27 mouse cellular contexts compared by ENCODE assay signal in genomic region chr1:34033052-34033451, GRCm38 (mm10).
DNase-seq lines count a peak whose midpoint lies in the region; ATAC-seq and TF ChIP-seq lines count a peak whose summit lies in the region.
"Had no signal": no experiment of that assay in that cellular context is flagged by ENCODE, and none has a peak within 500 bp of the region (broad histone marks: within the 10 kb centered on the region; RNA-seq: fewer than 3 reads in every experiment).

No protein-coding gene starts in this region.

- TF ChIP-seq CTCF in heart, adult 2 months (IDR thresholded peaks at IDR 0.05): no peak
- TF ChIP-seq CTCF in Patski (IDR thresholded peaks at IDR 0.05): no peak

- H3K9ac ChIP-seq in heart, adult 2 months (ENCODE audit: low read depth, low read length): no peak overlapping the region
- H3K9ac ChIP-seq in kidney, embryonic 15.5 days: no peak overlapping the region
- H3K9ac ChIP-seq: embryonic facial prominence, embryonic 13.5 days; forebrain, embryonic 12.5 days; forebrain, embryonic 15.5 days; heart, embryonic 13.5 days; hindbrain, embryonic 12.5 days; hindbrain, embryonic 15.5 days; intestine, embryonic 15.5 days had no signal

- DNase-seq in heart, adult 11 months: peak; percentile 71
- DNase-seq in heart, adult 2 months: no peak
- DNase-seq in kidney, postnatal 36 days: no peak
- DNase-seq in Patski (ENCODE audit: low read depth, low spot score): no peak
- peak; percentile 22 for DNase-seq in mesoderm, embryonic 11.5 days (ENCODE audit: low read depth, low spot score)
- DNase-seq: adrenal gland, adult 8-10 months; adrenal gland, postnatal 25 days; cerebellum, adult 18-20 months; cerebellum, adult 9-10 months; cerebellum, postnatal 14 days; gastrocnemius, postnatal 14 days; heart, adult 18-20 months; heart, postnatal 14 days; heart, postnatal 4 days had no signal

- no peak for TF ChIP-seq EP300 in heart, adult 2 months (IDR thresholded peaks at IDR 0.05; ENCODE audit: insufficient read depth, low read depth, low read length)

- H3K4me2 ChIP-seq in kidney, embryonic 15.5 days: no peak overlapping the region
- H3K4me2 ChIP-seq: embryonic facial prominence, embryonic 13.5 days; forebrain, embryonic 12.5 days; forebrain, embryonic 15.5 days; heart, embryonic 13.5 days; hindbrain, embryonic 12.5 days; hindbrain, embryonic 15.5 days; intestine, embryonic 15.5 days had no signal

- 75% methylated on average over 5 of the region's 5 CpGs for WGBS in heart, adult 2 months
- 19% methylated on average over 5 of the region's 5 CpGs for WGBS in kidney, embryonic 15.5 days

- H3K27ac ChIP-seq in heart, adult 2 months: no peak overlapping the region
- 0 out of 2 replicates have a peak overlapping the region, but pooled peaks have one; percentile 29 for H3K27ac ChIP-seq in kidney, embryonic 15.5 days
- H3K27ac ChIP-seq: embryonic facial prominence, embryonic 10.5 days; embryonic facial prominence, embryonic 13.5 days; forebrain, embryonic 12.5 days; forebrain, embryonic 15.5 days; heart, embryonic 10.5 days; heart, embryonic 13.5 days; hindbrain, embryonic 12.5 days; hindbrain, embryonic 15.5 days; intestine, embryonic 15.5 days had no signal

- H3K36me3 ChIP-seq in heart, adult 2 months (ENCODE audit: control insufficient read depth, insufficient read depth, low read length): peaks cover 20% of the 10 kb centered on the region
- H3K36me3 ChIP-seq in kidney, embryonic 15.5 days: no peaks in the 10 kb centered on the region
- H3K36me3 ChIP-seq: embryonic facial prominence, embryonic 10.5 days; embryonic facial prominence, embryonic 13.5 days; forebrain, embryonic 12.5 days; forebrain, embryonic 15.5 days; heart, embryonic 10.5 days; heart, embryonic 13.5 days; hindbrain, embryonic 12.5 days; hindbrain, embryonic 15.5 days; intestine, embryonic 15.5 days had no signal

- CTCF ChIA-PET in Patski (lab: Charles Lee): interaction anchor here (0.9 kb wide), 1 partner anchor 77 kb away, joined by 3 read pairs; no protein-coding TSS in a partner anchor

- H3K4me3 ChIP-seq in heart, adult 2 months: no peak overlapping the region
- no peak overlapping the region for H3K4me3 ChIP-seq in kidney, embryonic 15.5 days (replicated peaks)
- H3K4me3 ChIP-seq: embryonic facial prominence, embryonic 10.5 days; embryonic facial prominence, embryonic 13.5 days; erythroblast, embryonic 14.5 days; forebrain, embryonic 12.5 days; forebrain, embryonic 15.5 days; heart, embryonic 10.5 days; heart, embryonic 13.5 days; hindbrain, embryonic 12.5 days; hindbrain, embryonic 15.5 days; intestine, embryonic 15.5 days had no signal

- TF ChIP-seq POLR2A in heart, adult 2 months (IDR thresholded peaks at IDR 0.05; ENCODE audit: insufficient read depth, low read depth, low read length): no peak

- POLR2A ChIA-PET in Patski (lab: Charles Lee): no interaction called here

- peaks cover 28% of the 10 kb centered on the region for H3K4me1 ChIP-seq in heart, adult 2 months (ENCODE audit: control insufficient read depth, insufficient read depth, low read length)
- H3K4me1 ChIP-seq in kidney, embryonic 15.5 days: peaks cover 48% of the 10 kb centered on the region
- H3K4me1 ChIP-seq: forebrain, embryonic 15.5 days; intestine, embryonic 15.5 days had no signal

- intact Hi-C loops in heart, adult 2 months (cut with DNase I): no loop called here

- ATAC-seq in kidney, embryonic 15.5 days (replicated peaks; ENCODE audit: low FRiP score): peak; percentile 93
- peak; percentile 40 for ATAC-seq in Patski
- ATAC-seq: activated CD4-positive, CD25-positive, alpha-beta regulatory T cell, adult 4 months; CD4-positive, CD25-positive, alpha-beta regulatory T cell, adult 4 months; forebrain, embryonic 15.5 days; intestine, embryonic 15.5 days had no signal

- H3K79me2 ChIP-seq in heart, adult 2 months (replicated peaks; ENCODE audit: control insufficient read depth, insufficient read depth, low read length): peaks cover 10% of the 10 kb centered on the region

- no peaks in the 10 kb centered on the region for H3K27me3 ChIP-seq in heart, adult 2 months (ENCODE audit: control insufficient read depth, insufficient read depth, low read length)
- H3K27me3 ChIP-seq in kidney, embryonic 15.5 days: no peaks in the 10 kb centered on the region
- no peaks in the 10 kb centered on the region for H3K27me3 ChIP-seq in Patski
- H3K27me3 ChIP-seq: embryonic facial prominence, embryonic 13.5 days; forebrain, embryonic 12.5 days; forebrain, embryonic 15.5 days; heart, embryonic 13.5 days; hindbrain, embryonic 12.5 days; hindbrain, embryonic 15.5 days; intestine, embryonic 15.5 days had no signal

- H3K9me3 ChIP-seq in kidney, embryonic 15.5 days (replicated peaks): no peaks in the 10 kb centered on the region
- H3K9me3 ChIP-seq: embryonic facial prominence, embryonic 10.5 days; embryonic facial prominence, embryonic 13.5 days; forebrain, embryonic 12.5 days; forebrain, embryonic 15.5 days; heart, embryonic 10.5 days; heart, embryonic 13.5 days; hindbrain, embryonic 12.5 days; hindbrain, embryonic 15.5 days; intestine, embryonic 15.5 days had no signal

- in situ Hi-C loops in Patski (cut with MboI; ENCODE audit: low pct_unique_long_range_greater_than_20kb): no loop called here

Comparison
In these comparisons a context has a peak if more than half of its experiments do, and no peak if none do; other contexts are left out.
1. DNase-seq: peak in heart, adult 11 months (single experiment) and mesoderm, embryonic 11.5 days (single experiment); none in heart, adult 2 months (0 of 2), kidney, postnatal 36 days (0 of 2) and Patski (single experiment).